In the genomic region with DNA sequence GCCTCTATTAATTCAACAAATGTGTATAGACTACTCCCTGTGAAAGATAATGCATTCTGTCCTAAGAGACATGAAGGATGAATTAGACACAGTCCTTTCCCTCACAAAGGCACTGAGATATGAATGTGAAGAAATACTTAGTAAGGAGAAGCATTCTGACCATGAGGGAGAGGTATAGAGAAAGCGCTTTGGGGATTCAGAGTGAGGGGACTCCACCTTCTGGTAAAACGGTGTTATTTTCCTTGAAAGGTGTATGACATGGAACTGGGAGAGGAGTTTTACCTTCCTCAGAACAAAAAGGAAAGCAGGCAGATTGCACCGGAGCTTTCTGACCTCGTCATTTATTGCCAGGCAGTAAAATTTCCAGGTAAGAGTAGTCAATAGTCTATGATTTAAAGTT, we compare ENCODE assay signal across 22 mouse cellular contexts.
DNase-seq lines count a peak whose midpoint lies in the region; ATAC-seq and TF ChIP-seq lines count a peak whose summit lies in the region.
"Had no signal": no experiment of that assay in that cellular context is flagged by ENCODE, and none has a peak within 500 bp of the region (broad histone marks: within the 10 kb centered on the region; RNA-seq: fewer than 3 reads in every experiment).

No protein-coding gene starts in this region.

- no peak for TF ChIP-seq EP300 in CH12.LX (IDR thresholded peaks at IDR 0.05; ENCODE audit: low read length)

- TF ChIP-seq POLR2A in CH12.LX (IDR thresholded peaks at IDR 0.05; ENCODE audit: low read depth, low read length), result no peak

- in situ Hi-C loops in CH12.LX (cut with MboI; ENCODE audit: low pct_ligation_motif_present, low pct_unique_long_range_greater_than_20kb, low sequenced_read_pairs), result loop anchor here (25.0 kb wide), 1 partner anchor 188 kb away; no protein-coding TSS in a partner anchor

- H3K4me2 ChIP-seq in hindbrain, embryonic 14.5 days (replicated peaks), result no peak overlapping the region
- no peak overlapping the region for H3K4me2 ChIP-seq in hindbrain, embryonic 11.5 days (replicated peaks; ENCODE audit: low read depth, low read length)
- H3K4me2 ChIP-seq in lung, embryonic 14.5 days, result no peak overlapping the region
- H3K4me2 ChIP-seq in CH12.LX (ENCODE audit: insufficient read depth, low read depth, poor library complexity, severe bottlenecking), result no peak overlapping the region
- H3K4me2 ChIP-seq: embryonic facial prominence, embryonic 13.5 days; heart, embryonic 12.5 days; limb, embryonic 13.5 days; neural tube, embryonic 12.5 days had no signal

- dilution Hi-C loops in CH12.LX (cut with MboI; ENCODE audit: extremely low pct_ligation_motif_present, extremely low pct_unique_long_range_greater_than_20kb, low sequenced_read_pairs), result no loop called here

- 66% methylated on average over 4 of the region's 4 CpGs for WGBS in hindbrain, embryonic 14.5 days
- 65% methylated on average over 4 of the region's 4 CpGs for WGBS in hindbrain, embryonic 11.5 days
- 55% methylated on average over 4 of the region's 4 CpGs for WGBS in lung, embryonic 14.5 days

- peak; percentile 26 for TF ChIP-seq CTCF in lung, embryonic 14.5 days (IDR thresholded peaks at IDR 0.05; ENCODE audit: low read depth)
- TF ChIP-seq CTCF in CH12.LX (conservative IDR thresholded peaks at IDR 0.05 in 1 of 2, IDR thresholded peaks at IDR 0.05 in 1 of 2; ENCODE audit: low read depth in 2 of 2, low read length in 2 of 2), result peak in 1 of 2 experiments; percentile 70; a peak in 2 of 4 replicates

- no peaks in the 10 kb centered on the region for H3K9me3 ChIP-seq in hindbrain, embryonic 14.5 days (ENCODE audit: control insufficient read depth, low read length)
- H3K9me3 ChIP-seq in hindbrain, embryonic 11.5 days (ENCODE audit: control insufficient read depth, low read length), result no peaks in the 10 kb centered on the region
- no peaks in the 10 kb centered on the region for H3K9me3 ChIP-seq in lung, embryonic 14.5 days (ENCODE audit: low read depth, low read length)
- no peaks in the 10 kb centered on the region for H3K9me3 ChIP-seq in CH12.LX (replicated peaks; ENCODE audit: low read length)
- H3K9me3 ChIP-seq: embryonic facial prominence, embryonic 13.5 days; heart, embryonic 12.5 days; limb, embryonic 13.5 days; megakaryocyte, embryonic 14.5 days; neural tube, embryonic 12.5 days had no signal

- no peak for ATAC-seq in hindbrain, embryonic 14.5 days (ENCODE audit: low FRiP score)
- no peak for ATAC-seq in hindbrain, embryonic 11.5 days (ENCODE audit: low FRiP score)
- no peak for ATAC-seq in lung, embryonic 14.5 days (ENCODE audit: insufficient read depth)
- ATAC-seq: CD4-positive, CD25-positive, alpha-beta regulatory T cell, adult 4 months; inflammation-experienced regulatory T-cells, adult 6 months had no signal

- no peak overlapping the region for H3K4me3 ChIP-seq in hindbrain, embryonic 14.5 days (replicated peaks; ENCODE audit: low read length)
- H3K4me3 ChIP-seq in hindbrain, embryonic 11.5 days (ENCODE audit: low read depth, low read length), result no peak overlapping the region
- no peak overlapping the region for H3K4me3 ChIP-seq in lung, embryonic 14.5 days (ENCODE audit: low read depth, low read length)
- H3K4me3 ChIP-seq in CH12.LX (replicated peaks in 1 of 3; ENCODE audit: low read depth in 2 of 3, low read length in 2 of 3, poor library complexity in 1 of 3), result no peak overlapping the region
- H3K4me3 ChIP-seq: embryonic facial prominence, embryonic 13.5 days; heart, embryonic 12.5 days; limb, embryonic 13.5 days; megakaryocyte, embryonic 14.5 days; neural tube, embryonic 12.5 days had no signal

- no peak overlapping the region for H3K27ac ChIP-seq in hindbrain, embryonic 14.5 days
- no peak overlapping the region for H3K27ac ChIP-seq in hindbrain, embryonic 11.5 days (ENCODE audit: low read depth, low read length)
- no peak overlapping the region for H3K27ac ChIP-seq in lung, embryonic 14.5 days (ENCODE audit: low read depth)
- H3K27ac ChIP-seq in CH12.LX (ENCODE audit: insufficient read depth, low read depth), result no peak overlapping the region
- H3K27ac ChIP-seq: embryonic facial prominence, embryonic 13.5 days; limb, embryonic 13.5 days; liver, embryonic 14.5 days; neural tube, embryonic 12.5 days had no signal

- no peaks in the 10 kb centered on the region for H3K79me2 ChIP-seq in CH12.LX (replicated peaks; ENCODE audit: control insufficient read depth, extremely low read depth, insufficient read depth, poor library complexity, severe bottlenecking)

- H3K4me1 ChIP-seq in hindbrain, embryonic 14.5 days (replicated peaks; ENCODE audit: control insufficient read depth, insufficient read depth, low read length), result no peaks in the 10 kb centered on the region
- H3K4me1 ChIP-seq in hindbrain, embryonic 11.5 days (replicated peaks; ENCODE audit: control insufficient read depth, insufficient read depth, low read length), result no peaks in the 10 kb centered on the region
- no peaks in the 10 kb centered on the region for H3K4me1 ChIP-seq in lung, embryonic 14.5 days (ENCODE audit: insufficient read depth)
- H3K4me1 ChIP-seq in CH12.LX (ENCODE audit: control insufficient read depth in 1 of 2, insufficient read depth in 2 of 2), result peaks cover 10 to 16% of the 10 kb centered on the region in 2 experiments
- H3K4me1 ChIP-seq: megakaryocyte, embryonic 14.5 days; neural tube, embryonic 12.5 days had no signal

- DNase-seq in hindbrain, embryonic 14.5 days (ENCODE audit: low spot score), result peak; percentile 36
- no peak for DNase-seq in hindbrain, embryonic 11.5 days (ENCODE audit: low spot score)
- peak; percentile 8 for DNase-seq in lung, embryonic 14.5 days
- no peak for DNase-seq in lung, postnatal 10 days
- DNase-seq in CH12.LX (ENCODE audit: extremely low read depth), result no peak
- peak; percentile 10 for DNase-seq in brain, adult 2 months (ENCODE audit: low read depth, low spot score)
- DNase-seq in urinary bladder, postnatal 10 days (ENCODE audit: low spot score), result no peak
- DNase-seq: adrenal gland, postnatal 25 days; cerebellum, adult 9-10 months; heart, postnatal 4 days; kidney, adult 9 months; kidney, postnatal 4 days; right cerebral cortex, postnatal 4 days; thymus, postnatal 25 days had no signal

- H3K27me3 ChIP-seq in hindbrain, embryonic 14.5 days (ENCODE audit: control insufficient read depth, insufficient read depth, low read length), result no peaks in the 10 kb centered on the region
- H3K27me3 ChIP-seq in hindbrain, embryonic 11.5 days (ENCODE audit: control insufficient read depth, insufficient read depth, low read length), result no peaks in the 10 kb centered on the region
- H3K27me3 ChIP-seq in lung, embryonic 14.5 days (ENCODE audit: insufficient read depth, low read length), result no peaks in the 10 kb centered on the region
- no peaks in the 10 kb centered on the region for H3K27me3 ChIP-seq in CH12.LX (replicated peaks)
- H3K27me3 ChIP-seq: embryonic facial prominence, embryonic 13.5 days; heart, embryonic 12.5 days; limb, embryonic 13.5 days; neural tube, embryonic 12.5 days had no signal

- peak; percentile 77 for TF ChIP-seq RAD21 in CH12.LX (IDR thresholded peaks at IDR 0.05; ENCODE audit: low read depth, low read length)

- H3K9ac ChIP-seq in hindbrain, embryonic 14.5 days, result no peak overlapping the region
- no peak overlapping the region for H3K9ac ChIP-seq in hindbrain, embryonic 11.5 days (ENCODE audit: low read depth, low read length)
- H3K9ac ChIP-seq in lung, embryonic 14.5 days, result no peak overlapping the region
- no peak overlapping the region for H3K9ac ChIP-seq in CH12.LX (ENCODE audit: insufficient read depth, low read depth)
- H3K9ac ChIP-seq: embryonic facial prominence, embryonic 13.5 days; heart, embryonic 12.5 days; limb, embryonic 13.5 days; liver, embryonic 14.5 days; neural tube, embryonic 12.5 days had no signal

- H3K36me3 ChIP-seq in hindbrain, embryonic 14.5 days (replicated peaks; ENCODE audit: control insufficient read depth, insufficient read depth), result no peaks in the 10 kb centered on the region
- no peaks in the 10 kb centered on the region for H3K36me3 ChIP-seq in hindbrain, embryonic 11.5 days (ENCODE audit: control insufficient read depth, insufficient read depth, low read length)
- H3K36me3 ChIP-seq in lung, embryonic 14.5 days (ENCODE audit: insufficient read depth), result no peaks in the 10 kb centered on the region
- H3K36me3 ChIP-seq in CH12.LX (replicated peaks in 1 of 2; ENCODE audit: control insufficient read depth in 1 of 2, insufficient read depth in 1 of 2, low read length in 1 of 2), result no peaks in the 10 kb centered on the region
- H3K36me3 ChIP-seq: embryonic facial prominence, embryonic 13.5 days; neural tube, embryonic 12.5 days had no signal

TF ChIP-seq in CH12.LX, 34 proteins besides CTCF, POLR2A, EP300 and RAD21:
- peak; percentile 70 for TF ChIP-seq SMC3 (IDR thresholded peaks at IDR 0.05; ENCODE audit: low read depth, low read length)
- no peak for TF ChIP-seq ETS1 (conservative IDR thresholded peaks at IDR 0.05; ENCODE audit: low read depth, low read length)

Comparison
In these comparisons a context has a peak if more than half of its experiments do, and no peak if none do; other contexts are left out.
1. DNase-seq: peak in hindbrain, embryonic 14.5 days (single experiment), lung, embryonic 14.5 days (single experiment) and brain, adult 2 months (single experiment); none in hindbrain, embryonic 11.5 days (single experiment), lung, postnatal 10 days (single experiment), CH12.LX (single experiment) and urinary bladder, postnatal 10 days (single experiment).